Mouse (Mus musculus) lung, adult 18-20 months (tissue): ENCODE measurements around the gene Pemt.
A peak's percentile ranks its signal among the peaks of the same experiment; 100 is the strongest.

Source experiments
- DNase-seq, 2 experiments: peaks; one replicate each; pipeline ENCODE4 v3.0.0; 2022; ENCODE audit warnings: mixed read lengths in 2 of 2

The Pemt gene

DNA sequence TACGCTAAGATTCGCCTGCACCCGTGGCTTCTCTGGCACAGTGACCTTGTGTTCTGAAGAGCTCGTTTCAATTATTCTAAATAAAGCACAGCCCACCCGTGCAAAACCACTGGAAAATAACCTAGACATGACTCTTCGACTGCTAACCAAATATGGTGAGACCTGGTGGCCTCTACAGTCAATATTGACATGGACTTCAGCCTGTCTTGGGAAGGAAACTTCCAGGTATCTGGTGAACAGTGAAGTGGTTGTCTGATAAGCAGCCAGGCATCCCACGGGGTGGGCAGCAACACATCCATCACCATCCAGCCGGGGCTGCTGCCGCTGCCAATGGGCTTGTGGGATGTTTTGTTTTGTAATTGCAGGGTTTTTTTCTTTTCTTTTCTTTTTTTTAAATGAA lies 52.0 kb downstream of the Pemt start:
- no peak for DNase-seq

DNA sequence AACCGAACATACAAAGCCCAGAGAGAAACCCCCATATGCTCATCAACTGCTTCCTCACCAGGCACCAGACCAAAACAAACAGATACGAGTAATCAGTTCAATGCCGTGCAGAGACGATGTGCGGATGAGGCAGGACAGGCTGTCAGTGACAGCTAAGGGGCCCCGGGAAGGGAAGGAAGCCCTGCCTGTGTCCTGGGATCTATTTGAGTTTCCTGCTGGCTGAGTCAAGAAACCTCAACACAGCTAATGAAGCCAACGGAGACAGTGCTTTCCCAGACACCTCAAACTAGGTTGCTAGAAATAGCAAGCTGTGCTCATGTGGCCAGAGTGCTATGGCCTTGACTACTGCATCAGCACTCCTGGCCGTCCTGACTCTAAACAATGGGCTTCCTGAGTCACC lies 54.9 kb downstream of the Pemt start:
- DNase-seq = peak; percentile 12 to 47

DNA sequence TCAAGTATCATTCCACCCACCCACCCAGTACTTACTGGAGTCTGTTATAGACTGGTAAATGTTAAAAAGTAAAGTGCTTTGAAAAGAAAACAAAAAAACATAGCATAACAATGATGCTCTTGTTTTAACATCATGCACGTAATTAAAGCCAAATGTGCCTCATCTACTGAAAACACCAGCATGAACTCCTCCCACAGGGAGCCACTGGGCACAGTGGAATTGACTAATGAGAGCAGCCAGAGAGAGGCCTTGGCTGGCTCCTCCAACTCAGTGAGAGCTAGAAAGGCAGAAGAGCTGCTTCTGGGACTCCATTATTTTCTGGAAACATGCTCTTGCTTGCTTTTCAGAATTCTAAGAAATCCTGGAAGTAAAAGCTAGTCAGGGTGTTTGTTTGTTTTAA lies 56.9 kb downstream of the Pemt start:
- no peak for DNase-seq

DNA sequence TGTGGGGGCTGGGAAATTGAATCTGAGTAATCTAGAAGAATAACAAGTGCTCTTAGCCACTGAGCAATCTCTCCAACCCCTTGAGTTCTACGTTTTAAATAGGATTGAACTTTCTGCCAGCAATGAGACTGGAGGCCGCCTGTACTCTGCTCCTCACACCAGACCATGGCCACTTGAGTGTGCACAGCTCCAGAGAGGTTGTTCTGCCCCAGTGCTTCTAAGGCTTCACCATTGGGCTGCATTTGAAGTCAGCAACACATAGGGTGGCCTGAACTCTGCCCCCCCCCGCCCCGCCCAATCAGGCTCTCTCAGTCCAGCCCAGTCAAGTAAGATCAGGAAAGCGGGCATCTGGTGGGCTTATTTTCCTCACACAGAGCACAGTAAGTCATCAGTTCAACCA lies 68.5 kb downstream of the Pemt start:
- no peak for DNase-seq

DNA sequence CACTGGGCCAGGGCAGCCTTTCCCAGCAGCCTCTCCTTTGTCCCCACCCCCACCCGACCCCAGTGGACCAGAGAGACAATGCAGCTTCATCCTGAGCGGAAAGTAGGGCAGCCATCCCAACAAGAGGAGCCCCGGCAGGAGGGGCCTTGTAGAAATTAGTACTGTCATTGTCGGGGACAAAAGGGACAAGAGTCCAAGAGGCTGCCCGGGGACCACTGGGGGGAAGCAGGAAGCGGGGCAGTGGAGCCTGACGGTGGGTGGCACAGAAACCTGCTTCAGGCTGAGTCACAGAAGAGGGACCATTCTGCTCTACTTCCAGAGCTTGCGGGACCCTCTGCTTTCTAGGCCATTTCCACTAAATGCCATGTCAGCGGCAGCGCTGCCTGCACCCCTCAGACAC lies 71.0 kb downstream of the Pemt start:
- DNase-seq = no peak

DNA sequence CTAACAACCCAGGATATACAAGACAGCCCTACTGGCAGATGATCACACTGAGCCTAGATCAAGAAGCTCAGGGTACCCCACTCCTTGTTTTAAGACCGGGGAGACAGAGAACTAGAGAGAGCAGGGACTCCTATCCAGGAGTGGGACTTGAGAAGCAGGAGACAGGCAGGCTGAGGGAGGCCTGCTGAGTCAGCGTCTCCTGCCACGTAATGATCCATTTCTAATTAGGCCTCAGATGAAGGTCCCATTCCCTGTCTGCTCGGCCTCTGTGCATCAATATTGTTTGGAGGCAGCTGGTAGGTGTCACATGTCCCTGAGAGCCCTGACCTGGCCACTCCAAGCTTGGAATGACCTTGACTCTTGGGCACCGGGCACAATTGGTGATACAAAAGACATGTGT lies 72.9 kb downstream of the Pemt start:
- no peak for DNase-seq

DNA sequence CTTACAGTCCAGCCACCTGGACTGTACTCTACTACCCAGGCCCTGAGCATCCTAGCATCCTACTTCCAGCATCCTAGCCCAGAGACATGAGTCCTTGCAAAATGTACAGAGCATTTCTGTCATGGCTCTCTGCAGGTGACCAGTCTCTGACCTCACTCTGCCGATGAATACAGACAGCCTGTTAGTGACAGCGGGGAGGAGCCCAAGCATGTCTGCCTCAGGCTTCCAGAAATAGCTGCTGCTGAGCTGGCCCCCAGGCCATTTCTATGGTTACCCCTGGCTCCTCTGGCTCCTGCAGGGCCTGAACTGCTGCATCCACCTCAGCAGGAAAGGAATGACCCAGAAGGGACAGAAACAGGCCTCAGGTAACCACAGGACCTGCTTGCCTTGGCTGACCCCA lies 74.6 kb downstream of the Pemt start:
- DNase-seq = no peak

DNA sequence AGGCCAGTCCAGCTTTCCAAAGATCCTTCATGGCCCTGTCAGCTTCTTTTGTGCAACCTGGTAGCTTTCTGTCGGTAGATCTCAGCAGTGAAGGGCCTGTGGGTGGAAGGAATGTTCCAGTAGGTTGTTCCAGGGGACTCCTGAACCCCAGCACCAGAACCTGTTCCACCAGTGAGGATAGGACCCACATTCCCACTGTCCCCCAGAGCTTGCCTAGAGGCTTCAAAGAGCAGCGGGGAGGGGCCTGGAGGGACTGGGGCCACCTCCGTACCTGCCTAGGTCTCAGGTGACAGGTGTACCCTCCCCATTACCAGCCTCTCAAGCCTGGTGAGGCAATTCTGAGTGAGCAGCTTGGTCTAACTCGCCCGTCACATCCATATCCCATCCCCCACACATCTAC lies 75.5 kb downstream of the Pemt start:
- no peak for DNase-seq

DNA sequence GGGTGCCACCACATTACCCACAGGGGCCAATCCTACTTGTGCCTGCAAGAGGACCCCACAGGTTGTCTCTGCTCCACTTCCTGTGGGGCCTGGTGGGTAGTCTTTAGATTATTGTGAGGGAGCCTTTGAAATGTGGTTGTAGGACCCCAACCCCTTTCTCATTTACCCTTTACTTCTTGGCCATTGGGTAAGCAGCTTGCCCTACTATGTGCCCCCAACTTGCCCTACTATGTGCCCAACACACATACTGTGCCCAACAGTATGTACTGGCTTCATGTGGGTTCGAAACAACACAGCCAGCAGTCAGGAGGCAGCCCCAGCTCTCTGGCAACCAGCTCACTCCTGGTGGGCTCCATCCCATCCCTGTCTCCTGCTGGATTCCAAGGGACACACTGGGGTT lies 78.5 kb downstream of the Pemt start:
- no peak for DNase-seq

DNA sequence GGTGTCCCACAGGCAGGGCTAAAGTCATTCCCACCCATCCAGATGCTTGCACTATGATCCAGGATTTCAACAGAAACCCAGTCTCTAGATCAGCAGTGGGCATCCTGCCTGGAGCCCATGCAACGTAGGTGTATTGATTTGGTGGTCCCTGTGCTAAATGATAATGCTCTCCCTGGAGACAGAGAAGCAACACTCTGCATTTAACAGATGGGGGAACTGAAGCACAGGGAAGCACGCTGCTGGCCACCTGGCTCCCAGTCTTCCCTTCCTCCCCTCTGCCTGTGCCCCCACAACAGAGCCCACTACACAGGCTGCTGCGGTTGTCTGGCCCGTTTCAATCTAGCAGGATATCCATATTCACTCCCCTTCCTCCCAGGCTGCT lies 80.2 kb downstream of the Pemt start:
- DNase-seq = no peak

DNA sequence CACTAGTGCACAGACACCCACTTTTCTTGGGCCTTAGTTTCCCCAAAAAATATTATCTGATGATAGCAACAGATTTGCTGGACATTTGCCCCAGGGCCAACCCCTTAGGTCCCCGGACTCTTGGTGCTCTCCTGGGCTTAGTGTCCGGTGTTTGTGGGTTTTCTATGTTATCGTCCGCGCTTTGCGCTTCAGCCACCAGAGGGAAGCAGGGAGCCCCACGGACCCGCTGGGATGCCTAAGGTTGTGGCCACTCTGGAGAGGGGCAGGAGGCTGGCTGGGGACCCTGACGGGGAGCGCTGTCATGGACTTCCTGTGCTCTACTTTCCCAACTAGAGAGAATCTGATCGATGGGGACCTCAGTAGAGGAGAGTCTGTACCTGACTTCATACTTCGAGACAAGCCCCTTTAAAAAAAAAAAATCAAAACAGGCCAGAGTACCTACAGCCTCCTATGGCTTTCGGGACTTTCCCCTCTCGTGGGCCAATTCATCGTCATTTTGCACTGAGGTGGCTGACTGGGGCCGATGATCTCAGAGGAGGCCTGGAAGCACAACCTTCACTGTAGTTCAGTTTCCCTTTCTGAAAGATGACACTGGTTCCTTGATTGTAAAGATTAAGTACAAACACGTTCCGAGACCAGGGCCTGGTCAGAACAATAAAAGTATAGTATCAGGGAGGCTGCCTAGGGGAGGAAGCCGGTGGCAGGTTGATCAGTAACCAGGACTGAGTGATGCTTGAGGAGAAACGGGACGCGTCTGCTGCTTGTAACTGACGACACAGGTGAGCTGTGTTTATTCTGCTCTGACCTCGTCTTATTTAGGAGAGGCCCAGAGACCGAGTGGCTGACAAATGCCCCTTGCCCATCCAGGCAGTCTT lies 80.8 kb downstream of the Pemt start:
- peak; percentile 80 to 83 for DNase-seq

DNA sequence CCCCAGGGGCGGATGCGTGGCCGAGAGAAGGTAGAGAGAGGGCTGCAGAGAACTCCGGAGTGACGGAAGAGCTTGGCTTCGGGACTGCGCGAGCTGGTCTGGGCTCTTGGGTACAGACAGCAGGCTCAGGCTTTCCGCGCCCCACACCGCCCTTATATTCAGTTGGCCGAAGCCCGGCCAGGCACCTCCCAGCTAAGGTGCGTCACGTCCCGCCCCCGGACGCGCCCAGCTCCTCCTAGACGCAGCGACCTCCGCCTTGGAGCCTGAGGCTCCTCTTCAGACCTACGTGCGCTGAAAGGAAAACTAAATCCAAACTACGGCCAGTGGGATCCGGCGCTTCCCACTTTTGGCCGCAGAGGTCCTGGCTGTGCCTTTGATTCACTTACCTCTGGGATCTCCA lies 81.5 kb downstream of the Pemt start, which contains the start of gene Rasd1:
Gene Rasd1, minus strand, starts transcription at position 127 of the 400 bp plus-strand sequence.
- DNase-seq = peak; percentile 92 to 95

DNA sequence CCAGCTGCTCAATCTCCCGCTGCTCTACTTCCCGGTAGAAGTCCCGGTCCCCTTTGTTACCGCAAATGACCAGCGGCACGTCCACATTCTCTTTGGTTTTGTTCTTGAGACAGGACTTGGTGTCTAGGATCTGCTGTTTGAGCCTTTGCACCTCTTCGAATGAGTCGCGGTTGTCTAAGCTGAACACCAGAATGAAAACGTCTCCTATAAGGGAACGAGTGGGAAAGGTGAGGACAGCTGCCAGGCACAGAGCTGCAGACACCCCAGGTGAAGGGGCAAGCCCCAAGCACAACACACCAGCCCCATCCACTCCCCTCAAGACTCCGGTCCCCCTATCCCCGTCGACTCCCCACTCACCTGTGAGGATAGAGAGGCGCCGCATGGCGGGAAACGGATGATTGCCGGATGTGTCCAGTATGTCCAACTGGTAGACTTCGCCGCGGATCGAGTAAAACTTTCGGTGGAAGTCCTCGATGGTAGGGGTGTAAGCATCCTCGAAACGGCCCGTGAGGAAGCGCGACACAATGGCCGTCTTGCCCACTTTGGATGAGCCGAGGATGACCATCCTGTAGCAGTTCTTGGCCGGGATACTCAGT lies 82.0 kb downstream of the Pemt start:
- peak in 1 of 2 experiments; percentile 31 for DNase-seq

DNA sequence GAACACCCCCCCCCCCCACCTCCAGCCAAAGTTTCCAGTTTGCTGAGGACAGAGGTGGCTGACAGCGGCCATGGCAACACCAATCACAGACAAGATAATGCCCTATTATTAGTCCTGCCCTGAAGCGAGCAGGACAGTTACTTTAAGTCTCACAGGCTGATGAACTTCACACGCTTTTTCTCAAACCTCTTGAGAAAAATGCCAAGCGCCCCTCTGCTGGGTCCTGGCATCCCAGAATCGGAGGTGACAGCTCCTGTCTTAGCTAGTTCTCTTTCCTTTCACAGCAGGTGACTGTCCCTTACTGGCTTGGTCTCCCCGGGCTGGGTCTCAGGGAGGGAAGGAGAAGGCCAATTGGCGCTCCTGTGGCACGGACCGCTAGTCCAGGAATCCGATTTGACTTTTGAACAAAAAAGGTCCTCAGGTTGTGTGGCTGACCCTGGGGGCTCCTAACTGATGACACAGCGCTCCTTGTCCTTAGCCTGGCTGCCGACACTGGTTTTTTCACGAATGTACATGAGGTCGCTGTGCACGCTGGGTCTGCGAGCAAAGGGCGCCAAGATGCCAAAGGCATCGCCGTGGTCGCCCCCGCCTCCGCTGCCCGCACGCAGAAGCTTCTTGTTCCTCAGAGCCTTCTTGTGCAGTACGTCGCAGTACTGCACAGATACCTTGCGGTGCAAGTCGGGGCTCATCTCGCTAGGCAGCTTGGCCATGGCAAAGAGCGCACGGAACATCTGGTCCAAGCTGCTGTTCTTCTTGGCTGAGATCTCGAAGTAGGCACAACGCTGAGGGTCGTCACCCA lies 82.7 kb downstream of the Pemt start:
- DNase-seq = no peak

DNA sequence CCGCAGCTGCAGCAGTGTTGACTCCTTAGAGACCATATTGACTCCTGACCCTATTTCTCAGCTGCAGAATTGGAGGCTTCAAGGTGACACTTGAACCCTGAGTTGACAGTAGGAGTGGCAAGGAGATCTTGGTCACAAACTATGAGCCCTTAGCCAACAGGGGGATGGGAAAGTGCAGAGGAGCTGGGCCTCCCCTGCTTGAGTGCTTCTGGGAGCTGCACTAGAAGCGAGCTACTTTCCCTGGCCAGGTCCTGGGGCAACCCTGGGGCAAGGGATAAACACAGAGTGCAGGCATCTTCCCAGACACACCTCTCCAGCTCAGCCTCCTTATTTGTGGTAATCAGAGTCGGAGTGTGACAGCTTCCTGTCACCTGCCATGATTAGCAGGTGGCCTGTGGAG lies 83.7 kb downstream of the Pemt start:
- DNase-seq = peak; percentile 35 to 58

DNA sequence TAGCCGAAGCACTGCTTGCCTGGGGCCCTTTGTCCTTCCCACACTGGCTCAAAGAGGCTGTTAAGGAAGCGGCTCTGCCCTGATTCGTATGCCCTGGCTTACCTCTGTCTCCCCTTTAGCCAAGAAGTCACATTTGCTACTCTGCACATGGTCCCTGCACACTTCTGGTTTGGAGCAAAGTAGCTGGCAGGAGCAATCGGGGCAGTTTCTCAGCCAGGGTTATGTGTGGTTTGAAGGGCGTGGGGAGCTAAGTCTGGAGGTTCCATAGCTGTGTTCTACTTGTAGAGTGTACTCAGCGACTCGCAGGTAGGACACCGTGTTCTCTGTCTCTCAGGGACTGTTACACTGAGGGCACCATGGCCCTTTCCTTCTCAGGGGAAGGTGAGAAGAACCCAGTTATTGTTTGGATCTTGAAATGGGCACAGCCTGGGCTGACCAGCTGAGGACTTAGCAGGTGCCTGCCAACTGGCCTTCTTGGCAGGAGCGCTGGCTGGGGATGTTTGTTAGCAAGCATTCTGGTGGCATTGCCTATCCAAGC lies 84.9 kb downstream of the Pemt start:
- DNase-seq = peak; percentile 68 to 82

DNA sequence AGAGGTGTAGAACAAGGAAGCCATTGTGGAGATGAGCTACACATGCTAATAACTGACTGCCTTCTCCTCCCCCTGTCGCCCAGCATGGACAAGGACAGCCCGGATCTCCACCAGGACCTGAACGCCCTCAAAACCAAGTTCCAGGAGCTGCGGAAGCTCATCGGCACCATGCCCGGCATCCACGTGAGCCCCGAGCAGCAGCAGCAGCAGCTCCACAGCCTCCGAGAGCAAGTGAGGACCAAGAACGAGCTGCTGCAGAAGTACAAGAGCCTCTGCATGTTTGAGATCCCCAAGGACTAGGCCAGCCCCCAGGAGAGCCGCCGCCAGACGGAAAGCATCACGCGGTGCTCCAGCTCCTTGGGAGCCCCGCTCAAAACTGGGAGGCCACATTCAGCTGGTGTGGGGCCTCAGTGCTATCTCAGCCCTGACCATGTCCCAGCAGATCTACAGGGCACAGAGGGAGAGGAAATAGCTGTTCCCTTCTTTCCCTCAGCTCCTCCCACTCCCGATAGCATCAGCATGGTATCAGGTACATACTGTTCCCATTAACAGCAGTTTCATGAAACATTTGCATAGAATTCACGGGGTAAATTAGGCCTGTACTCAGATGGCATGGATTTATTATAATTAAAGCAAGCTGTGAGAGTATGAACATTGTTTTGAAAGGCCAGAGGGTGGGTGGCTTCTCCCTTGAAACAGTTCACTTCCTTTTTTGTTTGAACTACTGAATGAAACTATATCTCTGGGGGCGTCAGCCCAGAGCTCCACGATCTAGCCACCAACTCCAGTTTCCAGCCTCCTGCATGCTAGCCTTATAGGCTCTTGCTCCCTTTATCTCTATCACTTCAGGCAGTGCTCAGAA lies 85.6 kb downstream of the Pemt start:
- no peak for DNase-seq

DNA sequence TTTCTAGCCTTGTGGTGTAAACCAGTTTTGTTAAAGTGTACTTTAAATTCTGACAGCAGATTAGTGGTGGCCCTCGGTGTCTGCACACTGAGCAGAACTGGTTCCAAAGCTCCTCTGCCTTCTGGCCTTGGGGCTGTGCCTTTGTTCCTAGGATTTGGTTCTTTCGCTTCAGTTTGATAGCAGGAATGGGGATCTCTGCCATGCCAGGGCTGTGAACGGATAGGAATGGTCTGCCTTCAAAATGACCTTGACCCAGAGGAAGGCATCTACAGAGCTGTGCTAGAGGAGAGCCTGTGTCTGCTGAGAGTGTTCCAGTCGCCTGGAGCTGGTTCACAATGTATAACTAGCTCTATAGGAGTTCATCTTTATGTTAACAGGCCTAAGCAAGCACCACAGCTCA lies 86.8 kb downstream of the Pemt start:
- DNase-seq = no peak

DNA sequence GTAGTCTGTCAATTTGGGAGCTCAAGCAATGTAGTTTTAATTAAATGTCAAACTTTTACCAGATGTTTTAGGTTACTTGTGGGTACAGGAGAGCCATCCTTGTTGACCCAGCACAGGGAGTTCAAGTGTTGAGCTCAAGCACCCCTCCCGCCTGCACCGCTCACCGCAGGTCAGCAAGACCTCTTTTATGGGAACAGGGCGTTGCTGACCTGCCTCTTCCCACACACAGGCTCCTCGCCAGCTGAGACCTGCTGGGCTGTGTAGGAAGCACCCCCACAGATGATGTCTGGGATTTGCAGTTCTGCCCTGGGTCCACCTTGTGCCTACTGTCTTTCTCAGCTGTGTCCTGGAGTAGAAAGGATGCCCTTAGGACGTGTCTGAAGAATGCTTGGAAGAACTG lies 89.5 kb downstream of the Pemt start:
- peak; percentile 70 to 81 for DNase-seq

DNA sequence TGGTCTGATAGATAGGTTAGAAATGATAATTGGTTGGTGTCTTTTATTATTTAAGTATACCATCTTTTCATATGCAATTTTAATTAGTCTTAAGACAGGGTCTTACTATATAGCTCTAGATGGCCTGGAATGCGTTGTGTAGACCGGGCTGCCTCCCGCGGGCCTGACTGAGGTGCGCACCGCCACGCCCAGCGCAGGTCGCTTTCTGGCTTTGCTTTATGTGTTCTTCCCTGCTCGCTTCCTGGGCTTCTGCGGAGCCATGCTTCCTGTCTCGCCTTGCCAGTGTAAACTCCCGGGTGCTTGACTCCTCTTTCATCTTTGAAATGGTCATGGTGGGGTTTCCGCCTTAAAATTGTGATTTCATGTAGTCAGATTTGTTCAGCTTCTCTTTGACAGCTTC lies 93.4 kb downstream of the Pemt start:
- DNase-seq = no peak

DNA sequence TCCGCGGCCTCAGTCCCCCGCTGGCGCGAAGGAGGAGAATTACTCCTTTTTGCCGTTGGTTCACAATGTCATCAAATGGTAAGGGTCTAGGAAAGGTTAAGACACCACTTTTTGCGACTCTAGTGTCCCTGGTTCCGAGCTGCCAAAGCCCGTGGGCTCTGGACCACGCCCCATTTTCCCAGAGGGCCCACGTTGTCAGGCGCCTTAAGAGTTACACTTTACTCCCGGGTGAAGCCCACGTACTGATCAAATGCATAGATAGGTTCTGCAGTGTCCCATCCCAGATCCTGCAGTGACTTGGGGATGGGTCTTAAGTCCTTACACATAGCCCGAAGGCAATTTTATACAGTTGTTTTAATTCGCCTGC lies 97.9 kb downstream of the Pemt start:
- no peak for DNase-seq

DNA sequence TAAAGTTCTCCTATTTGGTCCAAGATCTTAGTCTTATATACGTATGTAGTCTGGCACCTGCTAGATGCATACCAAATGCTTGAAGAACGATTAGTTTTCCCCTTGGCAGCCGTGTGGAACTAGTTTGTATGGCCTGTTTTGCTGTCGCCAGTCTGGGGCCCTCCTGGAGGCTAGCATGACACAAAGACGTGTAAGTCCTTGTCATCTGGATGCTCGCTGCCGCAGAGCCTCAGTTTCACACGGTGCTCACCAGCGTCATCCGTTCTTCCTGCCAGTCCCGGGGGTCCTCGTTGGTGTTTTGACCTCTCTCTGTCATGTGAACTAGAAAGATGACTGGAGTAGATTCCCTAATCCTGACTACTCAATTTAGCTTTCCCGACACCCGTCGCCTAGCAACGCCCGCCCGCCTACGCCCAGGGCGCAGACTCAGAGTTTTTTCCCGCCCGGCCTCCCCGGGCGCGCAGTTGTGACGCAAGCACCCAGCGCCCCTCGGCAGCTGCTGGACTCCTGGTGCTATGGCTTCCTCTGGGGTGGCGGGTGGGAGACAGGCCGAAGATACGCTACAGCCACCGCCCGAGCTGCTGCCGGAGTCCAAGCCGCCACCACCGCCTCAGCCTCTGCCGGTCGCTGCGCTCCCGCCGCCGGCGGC lies 98.4 kb downstream of the Pemt start, which contains the start of gene Med9:
Gene Med9, plus strand, starts transcription at position 455 of the 649 bp plus-strand sequence.
- DNase-seq = peak; percentile 93 to 96
